Mouse (Mus musculus) layer of hippocampus, adult 2 months (tissue): Measurements from ENCODE around the gene Vmp1. TPM values are rescaled to one million over a fixed set of nuclear protein-coding genes. Genes with fewer than 3 reads are reported as not detected.

Experiments used
- DNase-seq, 2 experiments: peaks; one replicate each; pipeline ENCODE4 v3.0.0; 2022; ENCODE audit warnings: low spot score in 2 of 2
- H3K27ac ChIP-seq: fragments of 200-600 bp; 2 replicates; pipeline ENCODE4 v1.8.1; 2022
- H3K4me3 ChIP-seq: fragments of 200-600 bp; 2 replicates; pipeline ENCODE4 v1.8.1; 2022; ENCODE audit warnings: mild to moderate bottlenecking
- CTCF ChIP-seq: fragments of 200-600 bp; conservative IDR thresholded peaks from 2 replicates; pipeline ENCODE4 v1.8.1; 2022; ENCODE audit warnings: antibody characterized with exemption, mild to moderate bottlenecking, moderate library complexity
- total RNA-seq, 2 experiments: library from RNA; stranded (reverse); gene quantifications; 2 replicates each; pipeline ENCODE4 v1.2.3; 2021

Gene Vmp1
- total RNA-seq, 2 experiments from 2014 or later, result 111 to 139 TPM

DNA sequence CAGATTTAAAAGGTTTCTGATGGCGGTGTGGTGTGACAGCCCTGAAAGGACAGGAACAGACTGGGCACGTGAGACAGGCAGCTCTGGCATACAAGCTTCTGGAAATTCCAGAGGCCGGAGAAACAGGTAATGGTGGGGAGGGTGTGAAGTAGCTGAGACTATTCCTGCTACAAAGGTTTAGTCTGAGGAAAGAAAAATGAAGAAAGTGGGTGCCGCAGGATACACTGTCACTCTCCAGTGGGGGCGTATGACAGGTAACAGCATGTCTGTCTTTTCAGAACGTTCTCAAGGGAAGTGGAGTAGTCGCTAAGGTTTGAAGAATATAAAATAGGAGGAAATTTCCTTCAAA, 83.5 kb downstream of the Vmp1 start:
- Histone ChIP-seq H3K27ac (no peak overlapping the region), H3K4me3 (no peak overlapping the region)
- no peak for TF ChIP-seq CTCF
- DNase-seq, result no peak

- TF ChIP-seq CTCF, result no peak
- DNase-seq, result no peak
- H3K4me3 ChIP-seq, result no peak overlapping the region
Measured at GRCm38 (mm10) chr11:86599378-86600208, 84.0 kb downstream of the Vmp1 start.

DNA sequence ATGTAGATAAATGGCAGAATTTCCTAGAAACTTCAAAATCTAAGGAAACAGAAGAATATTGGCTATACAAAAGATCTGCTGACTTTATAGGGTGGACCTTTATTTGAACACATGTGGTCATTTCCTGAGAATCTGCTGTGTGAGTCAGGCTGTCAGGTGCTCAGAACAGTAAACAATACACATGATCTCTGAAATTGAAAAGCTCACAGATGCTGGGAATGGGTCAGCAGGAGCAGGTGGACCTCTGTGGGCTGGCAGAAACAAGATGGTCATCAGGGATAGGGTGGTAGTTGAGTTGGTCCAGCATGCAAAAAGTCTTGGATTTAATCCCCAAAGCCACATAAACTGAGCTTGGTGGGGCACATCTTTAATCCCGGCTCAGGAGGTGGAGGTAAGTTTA, 85.1 kb downstream of the Vmp1 start:
- no peak for TF ChIP-seq CTCF
- no peak for DNase-seq
- H3K27ac ChIP-seq, result no peak overlapping the region
- no peak overlapping the region for H3K4me3 ChIP-seq

More at GRCm38 (mm10) chr11:86599378-86600208, 84.0 kb downstream of the Vmp1 start:
- H3K27ac ChIP-seq, result no peak overlapping the region

DNA sequence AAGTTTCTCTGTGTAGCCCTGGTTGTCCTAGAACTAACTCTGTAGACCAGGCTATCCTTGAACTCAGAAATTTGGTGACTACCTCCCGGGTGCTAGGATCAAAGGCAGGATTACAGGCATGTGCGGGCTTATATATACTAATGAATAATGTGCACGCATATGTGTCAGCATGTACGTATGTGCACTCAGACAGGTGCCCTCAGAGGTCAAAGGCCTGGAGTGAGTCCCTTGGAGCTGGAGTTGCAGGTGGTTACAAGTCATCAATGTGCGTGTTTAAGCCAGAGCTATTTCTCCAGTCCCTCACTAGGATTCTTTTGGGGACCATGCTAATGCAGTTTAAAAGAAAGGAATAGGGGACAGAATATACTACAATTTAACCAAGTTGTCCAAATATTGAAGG, 85.5 kb downstream of the Vmp1 start:
- DNase-seq, result no peak
- Histone ChIP-seq H3K27ac (no peak overlapping the region), H3K4me3 (no peak overlapping the region)
- no peak for TF ChIP-seq CTCF

DNA sequence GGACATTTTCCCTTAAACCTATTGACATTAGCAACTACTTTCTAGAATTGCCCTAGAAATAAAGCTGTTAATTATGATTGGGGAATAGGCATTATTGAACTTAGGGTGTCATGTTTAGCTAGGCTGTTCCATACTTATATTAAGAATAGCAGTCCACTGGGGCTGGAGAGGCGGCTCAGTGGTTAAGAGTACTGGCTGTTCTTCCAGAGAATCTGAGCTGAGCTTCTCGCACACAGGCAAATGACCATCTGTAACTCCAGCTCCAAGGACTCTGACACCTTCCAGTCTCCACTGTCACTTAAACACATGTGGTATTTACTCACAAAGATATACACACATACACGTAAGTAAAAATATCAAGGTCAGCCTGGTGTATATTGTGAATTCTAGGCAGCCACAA, 86.7 kb downstream of the Vmp1 start:
- TF ChIP-seq CTCF, result no peak
- DNase-seq, result no peak
- H3K4me3 ChIP-seq, result no peak overlapping the region
- H3K27ac ChIP-seq, result peak overlapping the region; percentile 67; the same call in 1 of the 2 replicates

DNA sequence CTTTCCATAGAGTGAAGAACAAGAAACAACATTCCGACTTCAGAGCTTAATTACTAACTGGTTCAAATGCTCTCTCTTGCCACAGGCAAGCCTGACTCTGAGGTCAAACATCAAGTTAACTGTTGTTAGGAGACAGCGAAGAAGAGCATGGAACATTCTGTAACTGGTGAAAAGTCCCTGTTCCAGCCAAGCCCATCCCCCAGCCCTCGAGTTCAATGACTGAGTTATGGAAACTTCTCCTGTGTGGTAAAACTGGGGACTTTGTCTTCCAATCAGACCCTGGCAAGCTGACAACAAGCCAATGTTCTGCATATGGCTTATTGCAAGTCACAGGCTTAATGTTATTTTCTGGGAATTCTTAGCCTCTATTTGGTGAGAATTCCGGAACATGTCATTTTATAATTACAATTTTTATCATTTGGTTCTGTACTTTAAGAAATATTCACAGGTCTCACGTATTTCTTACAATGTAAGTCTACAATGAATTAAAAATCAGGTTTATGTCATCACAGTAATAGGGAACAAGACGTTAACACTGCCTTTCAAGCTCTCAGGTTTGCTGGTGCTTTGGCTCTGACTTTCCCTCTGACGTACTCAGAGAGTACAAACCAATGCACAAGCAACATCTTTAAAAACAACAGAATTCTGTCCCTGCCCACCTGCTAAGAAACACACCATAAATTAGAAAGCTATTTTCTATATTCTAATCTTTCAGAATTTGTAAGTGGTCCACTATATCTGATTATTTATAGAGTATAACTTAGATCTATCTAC, 87.3 kb downstream of the Vmp1 start:
- peak; percentile 20 to 25 for DNase-seq
- TF ChIP-seq CTCF, result no peak
- Histone ChIP-seq H3K4me3 (no peak overlapping the region), H3K27ac (peak overlapping the region; percentile 67)

DNA sequence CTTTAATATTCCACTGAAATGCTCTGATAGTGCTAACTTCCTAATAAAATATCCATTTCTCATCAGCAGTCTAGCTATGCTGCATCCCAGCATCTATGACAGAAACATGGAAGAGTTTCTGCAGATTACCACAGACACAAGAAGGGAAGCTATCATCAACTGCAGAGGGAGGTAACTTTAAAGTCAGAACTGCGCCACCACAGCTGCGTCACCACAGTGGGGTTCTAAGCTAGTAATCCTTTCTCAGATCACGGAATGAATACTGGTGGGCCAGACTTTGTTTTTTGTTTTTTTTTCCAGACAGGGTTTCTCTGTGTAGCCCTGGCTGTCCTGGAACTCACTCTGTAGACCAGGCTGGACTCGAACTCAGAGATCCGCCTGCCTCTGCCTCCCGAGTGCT, 88.3 kb downstream of the Vmp1 start:
- no peak for DNase-seq
- no peak overlapping the region for H3K4me3 ChIP-seq
- TF ChIP-seq CTCF, result no peak
- H3K27ac ChIP-seq, result 0 out of 2 replicates have a peak overlapping the region, but pooled peaks have one; percentile 67

DNA sequence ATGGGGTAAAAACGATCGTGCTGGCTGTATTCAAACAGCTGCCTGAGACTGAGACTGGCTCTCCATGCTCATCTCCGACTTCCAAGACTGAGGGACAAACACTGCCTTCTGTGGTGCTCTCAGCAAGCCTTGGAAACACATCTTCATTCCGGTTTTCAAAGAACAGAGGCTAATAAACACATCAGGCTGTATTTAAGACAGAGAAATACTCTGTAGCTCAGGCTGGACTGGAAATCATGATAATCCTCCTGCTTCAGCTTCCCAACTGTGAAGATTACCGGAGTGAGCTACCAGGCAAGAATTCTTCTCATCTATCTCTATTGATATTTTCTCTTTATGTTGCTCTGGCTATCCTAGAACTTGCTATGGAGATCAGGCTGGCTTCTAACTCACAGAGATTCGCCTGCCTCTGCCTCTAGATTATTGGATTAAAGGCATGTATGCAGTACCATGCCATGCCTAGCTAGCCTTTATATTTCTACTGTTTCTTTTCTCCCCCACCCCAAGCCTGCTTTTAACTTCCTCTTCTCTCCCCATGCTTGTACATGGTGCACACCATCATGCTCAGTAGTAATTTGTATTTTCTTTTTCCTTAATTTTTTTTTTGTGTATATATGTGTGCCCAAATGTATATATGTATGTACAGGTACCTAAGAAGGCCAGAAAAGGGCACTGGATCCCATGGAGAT, 89.3 kb downstream of the Vmp1 start:
- no peak for DNase-seq
- no peak for TF ChIP-seq CTCF
- H3K27ac ChIP-seq, result peak overlapping the region; percentile 12; the same call in 1 of the 2 replicates
- H3K4me3 ChIP-seq, result no peak overlapping the region

- 0 out of 2 replicates have a peak overlapping the region, but pooled peaks have one; percentile 12 for H3K27ac ChIP-seq
- no peak overlapping the region for H3K4me3 ChIP-seq
- no peak for TF ChIP-seq CTCF
- no peak for DNase-seq
Measured at GRCm38 (mm10) chr11:86593443-86593842, 90.2 kb downstream of the Vmp1 start.

- DNase-seq, result no peak
- no peak overlapping the region for H3K27ac ChIP-seq
- TF ChIP-seq CTCF, result no peak
- H3K4me3 ChIP-seq, result no peak overlapping the region
Measured at GRCm38 (mm10) chr11:86592993-86593392, 90.6 kb downstream of the Vmp1 start.

DNA sequence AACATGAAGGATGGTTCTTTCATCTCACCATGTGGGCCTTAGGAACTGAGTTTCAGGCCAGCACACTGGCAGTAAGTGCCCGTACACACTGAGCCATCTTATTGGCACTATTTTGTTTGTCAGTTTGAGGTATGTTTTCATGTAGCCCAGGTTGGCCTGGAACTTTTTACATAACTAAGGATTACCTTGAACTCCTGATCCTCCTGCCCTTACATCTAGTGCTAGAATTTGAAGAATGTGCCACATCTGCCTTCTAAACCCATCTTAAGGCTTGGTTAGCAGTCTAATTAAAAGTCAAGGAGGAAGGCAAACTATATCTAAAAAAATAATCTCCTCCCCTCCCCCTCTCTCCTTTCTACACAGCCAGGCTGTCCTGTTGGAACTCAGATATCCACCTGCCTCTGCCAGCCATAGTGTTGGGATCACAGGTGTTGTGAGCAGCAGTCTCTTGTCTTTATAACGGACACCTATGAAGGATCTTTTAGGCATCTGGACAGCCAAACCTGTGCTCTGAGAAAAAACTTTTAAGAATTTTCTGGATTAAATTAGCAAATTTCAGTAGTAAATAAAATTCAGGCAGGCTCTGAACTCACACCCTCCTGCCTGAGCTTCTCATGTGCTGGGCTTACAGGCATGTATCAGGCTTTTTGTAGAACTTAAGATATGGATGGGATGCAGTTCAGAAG, 91.6 kb downstream of the Vmp1 start:
- no peak overlapping the region for H3K27ac ChIP-seq
- no peak for TF ChIP-seq CTCF
- H3K4me3 ChIP-seq, result no peak overlapping the region
- no peak for DNase-seq

DNA sequence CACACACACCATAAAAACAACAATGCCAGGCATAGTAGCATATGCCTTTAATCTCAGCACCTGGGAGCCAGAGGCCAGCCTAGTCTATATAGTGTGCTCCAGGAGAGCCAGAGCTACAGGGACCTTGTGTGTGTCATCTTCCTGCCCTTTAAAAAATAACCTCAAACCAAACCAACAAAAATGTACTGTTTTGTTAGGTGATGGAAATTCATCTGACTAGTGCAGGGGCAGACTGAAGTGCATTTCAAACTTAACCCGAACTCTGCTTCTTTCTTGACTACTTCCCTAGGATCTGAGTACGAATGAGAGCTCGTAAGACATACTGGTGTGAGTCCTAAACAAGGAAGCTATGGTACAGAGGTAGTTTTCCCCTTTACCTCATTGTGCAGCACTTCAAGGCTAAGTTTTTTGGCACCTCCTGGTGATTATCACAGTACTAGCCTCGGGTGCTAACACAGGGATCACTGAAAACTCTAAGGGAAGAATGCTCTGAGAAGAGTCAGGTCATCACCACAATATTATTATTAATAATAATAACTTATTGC, 92.3 kb downstream of the Vmp1 start:
- H3K4me3 ChIP-seq, result no peak overlapping the region
- no peak for TF ChIP-seq CTCF
- no peak overlapping the region for H3K27ac ChIP-seq
- no peak for DNase-seq

DNA sequence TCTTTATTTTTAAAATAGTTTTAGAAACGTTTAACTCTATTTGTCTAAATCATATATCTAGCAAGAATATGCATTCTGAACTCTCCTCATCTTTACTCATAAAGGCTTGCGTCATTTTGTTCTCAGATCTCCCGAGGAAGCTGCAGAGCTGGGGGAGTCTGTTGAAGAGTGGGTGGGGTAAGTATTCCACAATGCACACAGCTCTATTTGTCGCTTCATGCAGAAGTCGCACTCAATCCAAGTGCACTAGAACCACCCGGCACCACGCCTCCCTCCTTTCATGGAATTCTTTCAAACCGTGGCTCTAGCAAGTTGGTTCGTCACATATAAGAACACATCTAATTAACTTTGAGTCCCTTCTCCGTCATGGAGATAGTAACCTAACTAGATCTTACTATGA, 93.1 kb downstream of the Vmp1 start:
- DNase-seq, result no peak
- Histone ChIP-seq H3K4me3 (no peak overlapping the region), H3K27ac (no peak overlapping the region)
- TF ChIP-seq CTCF, result no peak
